Mouse (Mus musculus) heart, embryonic 11.5 days (tissue): Measurements from ENCODE around the gene Gm10639. TPM values are rescaled to one million over a fixed set of nuclear protein-coding genes. Genes with fewer than 3 reads are reported as not detected.
"Not testable (repeated sequence)": the region's sequence is repeated elsewhere in the genome, so short reads cannot be mapped to it uniquely, and the experiment has no call there.

Experiments used
- ATAC-seq: fragments of 200-750 bp; cut with Nextera tagmentation; replicated peaks from 2 replicates; pipeline ENCODE4 v1.8.0; 2017; ENCODE audit warnings: moderate library complexity; ENCODE audit not compliant: insufficient number of reproducible peaks, low FRiP score, low TSS enrichment
- H3K27ac ChIP-seq: fragments of 300-500 bp; sonication (generic); 2 replicates; pipeline ENCODE4 v1.5.1; 2014; ENCODE audit warnings: mild to moderate bottlenecking, low read depth, low read length
- H3K27me3 ChIP-seq: fragments of 300-500 bp; sonication (generic); 2 replicates; pipeline ENCODE4 v1.6.1; 2014; ENCODE audit warnings: mild to moderate bottlenecking, low read length, mixed read lengths; ENCODE audit not compliant: control insufficient read depth, insufficient read depth
- H3K36me3 ChIP-seq: fragments of 300-500 bp; sonication (generic); 2 replicates; pipeline ENCODE4 v1.6.1; 2014; ENCODE audit warnings: mild to moderate bottlenecking, low read length, moderate library complexity, mixed read lengths; ENCODE audit not compliant: control insufficient read depth, insufficient read depth
- H3K4me1 ChIP-seq: fragments of 300-500 bp; sonication (generic); 2 replicates; pipeline ENCODE4 v1.6.1; 2014; ENCODE audit warnings: low read length; ENCODE audit not compliant: control insufficient read depth, insufficient read depth
- H3K4me2 ChIP-seq: fragments of 300-500 bp; sonication (generic); 2 replicates; pipeline ENCODE4 v1.6.1; 2014; ENCODE audit warnings: mild to moderate bottlenecking, moderate library complexity
- H3K4me3 ChIP-seq: fragments of 300-500 bp; sonication (generic); 2 replicates; pipeline ENCODE4 v1.5.1; 2014; ENCODE audit warnings: low read depth, low read length
- H3K9ac ChIP-seq: fragments of 300-500 bp; sonication (generic); 2 replicates; pipeline ENCODE4 v1.6.1; 2014; ENCODE audit warnings: mild to moderate bottlenecking, low read depth, low read length, moderate library complexity
- H3K9me3 ChIP-seq: fragments of 300-500 bp; sonication (generic); replicated peaks from 2 replicates; pipeline ENCODE4 v1.6.1; 2016; ENCODE audit warnings: low read length; ENCODE audit not compliant: control insufficient read depth
- WGBS: fragments of 180-500 bp; shearing (Covaris S2); extraction: QIAGEN DNeasy Blood & Tissue Kit; methylation state at CpG from one replicate; pipeline ENCODE4 v1.1.7; 2014; ENCODE audit not compliant: insufficient replicate concordance; 5-methylcytosine and 5-hydroxymethylcytosine counted together
- polyA plus RNA-seq: library from polyadenylated mRNA; unstranded; fragments of >200 nt; fragmentation: Nextera tagmentation; extraction: Ambion mirVana; gene quantifications from 2 replicates; pipeline ENCODE4 v1.2.1, GENCODE M21; 2014

Gene Gm10639
- polyA plus RNA-seq, 1 experiment from 2014 or later: not detected

GRCm38 (mm10) chr9:78340324-78340723, 50.6 kb downstream of the Gm10639 start:
- H3K4me2 ChIP-seq, H3K27me3 ChIP-seq, H3K4me1 ChIP-seq, H3K9me3 ChIP-seq, H3K27ac ChIP-seq, H3K9ac ChIP-seq, H3K4me3 ChIP-seq, ATAC-seq, H3K36me3 ChIP-seq: not testable (repeated sequence)
- 14% methylated on average over 8 of the region's 8 CpGs for WGBS

- not testable (repeated sequence) for H3K4me2 ChIP-seq, H3K27ac ChIP-seq, H3K9me3 ChIP-seq, H3K36me3 ChIP-seq, ATAC-seq, H3K4me1 ChIP-seq, H3K9ac ChIP-seq, H3K4me3 ChIP-seq, H3K27me3 ChIP-seq
- WGBS: 87% methylated on average over 4 of the region's 4 CpGs
These were observed 52.8 kb downstream of the Gm10639 start for GRCm38 (mm10) chr9:78342494-78342893.

GRCm38 (mm10) chr9:78343055-78343454, 53.3 kb downstream of the Gm10639 start:
- not testable (repeated sequence) for H3K27ac ChIP-seq, H3K9me3 ChIP-seq, H3K27me3 ChIP-seq, H3K4me1 ChIP-seq, H3K9ac ChIP-seq, ATAC-seq, H3K4me3 ChIP-seq, H3K36me3 ChIP-seq, H3K4me2 ChIP-seq
- 79% methylated on average over 9 of the region's 9 CpGs for WGBS

DNA sequence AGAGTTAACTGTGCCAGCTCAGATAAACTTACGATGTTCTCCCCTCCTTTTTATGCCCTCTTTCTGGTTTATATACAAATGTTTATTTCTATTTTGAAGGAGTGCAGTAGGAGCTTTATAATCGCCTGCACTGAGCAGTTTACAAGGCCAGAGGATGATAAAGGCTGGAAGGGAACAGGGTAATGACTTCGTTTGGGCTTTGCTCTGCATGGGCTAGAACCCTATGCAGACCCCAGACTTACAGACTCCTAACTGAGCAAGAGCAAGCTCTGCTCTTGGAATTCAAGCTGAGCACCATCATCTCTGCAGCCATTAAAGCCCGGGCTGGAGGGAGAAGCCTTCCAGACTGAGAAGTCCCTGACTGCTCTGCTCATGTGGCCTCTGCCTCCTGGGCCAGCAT, 55.5 kb downstream of the Gm10639 start:
- not testable (repeated sequence) for H3K4me2 ChIP-seq, H3K27ac ChIP-seq, H3K36me3 ChIP-seq, H3K27me3 ChIP-seq, ATAC-seq, H3K4me3 ChIP-seq, H3K4me1 ChIP-seq, H3K9ac ChIP-seq, H3K9me3 ChIP-seq
- WGBS: 43% methylated on average over 3 of the region's 4 CpGs

DNA sequence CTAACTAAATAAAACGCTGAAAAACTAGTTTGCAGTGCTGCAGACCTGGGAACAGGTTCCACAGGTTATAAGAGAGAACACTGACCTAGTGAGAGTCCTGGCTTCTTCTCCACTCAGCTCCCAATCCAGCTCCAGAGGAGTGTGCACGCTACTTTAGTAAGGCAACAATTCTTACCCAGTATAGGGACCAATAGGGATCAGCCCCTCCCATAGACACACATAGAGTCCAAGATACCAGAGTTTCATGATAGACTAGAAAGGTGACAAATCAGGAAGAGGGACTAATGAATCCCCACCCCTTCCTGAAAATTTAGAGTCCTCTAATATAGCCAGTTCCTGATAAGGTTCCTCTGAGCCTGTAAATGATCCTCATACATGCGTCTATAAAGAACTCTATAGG, 57.3 kb downstream of the Gm10639 start:
- H3K9ac ChIP-seq: no peak overlapping the region
- no peak overlapping the region for H3K4me3 ChIP-seq
- WGBS: 60% methylated on average over 3 of the region's 3 CpGs
- no peaks in the 10 kb centered on the region for H3K27me3 ChIP-seq
- H3K27ac ChIP-seq: no peak overlapping the region
- ATAC-seq: no peak
- no peaks in the 10 kb centered on the region for H3K9me3 ChIP-seq
- H3K4me1 ChIP-seq: no peaks in the 10 kb centered on the region
- no peak overlapping the region for H3K4me2 ChIP-seq
- no peaks in the 10 kb centered on the region for H3K36me3 ChIP-seq

- H3K4me1 ChIP-seq, H3K4me3 ChIP-seq, H3K27me3 ChIP-seq, H3K4me2 ChIP-seq, H3K9ac ChIP-seq, H3K36me3 ChIP-seq, ATAC-seq, H3K9me3 ChIP-seq, H3K27ac ChIP-seq: not testable (repeated sequence)
- WGBS: 55% methylated on average over 6 of the region's 6 CpGs
These were observed 58.7 kb downstream of the Gm10639 start for GRCm38 (mm10) chr9:78348206-78349004.

- not testable (repeated sequence) for H3K4me2 ChIP-seq, H3K4me3 ChIP-seq, ATAC-seq, H3K27ac ChIP-seq, H3K9me3 ChIP-seq, H3K27me3 ChIP-seq, H3K4me1 ChIP-seq, H3K9ac ChIP-seq, H3K36me3 ChIP-seq
- 86% methylated on average over 3 of the region's 3 CpGs for WGBS
These were observed 59.4 kb downstream of the Gm10639 start for GRCm38 (mm10) chr9:78349141-78349540.

- not testable (repeated sequence) for H3K9me3 ChIP-seq, H3K27me3 ChIP-seq, H3K36me3 ChIP-seq, ATAC-seq, H3K4me2 ChIP-seq, H3K4me3 ChIP-seq, H3K27ac ChIP-seq, H3K4me1 ChIP-seq, H3K9ac ChIP-seq
These were observed 60.3 kb downstream of the Gm10639 start for GRCm38 (mm10) chr9:78350007-78350406.

GRCm38 (mm10) chr9:78351504-78352220, 61.9 kb downstream of the Gm10639 start:
- Histone ChIP-seq H3K4me1 (no peaks in the 10 kb centered on the region), H3K36me3 (no peaks in the 10 kb centered on the region), H3K9ac (no peak overlapping the region), H3K4me3 (no peak overlapping the region), H3K9me3 (no peaks in the 10 kb centered on the region), H3K27ac (no peak overlapping the region), H3K27me3 (no peaks in the 10 kb centered on the region), H3K4me2 (no peak overlapping the region)
- ATAC-seq: no peak
- WGBS: 72% methylated on average over 6 of the region's 6 CpGs
